Mouse (Mus musculus) spleen, adult 2 months (tissue): ENCODE measurements at regions not wholly inside any gene's neighbourhood (a gene's known extent, or its start where the extent isn't known, plus 50 kb on each side); places are given as distances from the start of the nearest gene placed in this dataset.

Experiments
- DNase-seq, 2 experiments: peaks; one replicate each; pipeline versions ENCODE4 v3.0.0 to v3.0.0-alpha.2; 2012 to 2021; ENCODE audit warnings: low spot score in 2 of 2, low read depth in 1 of 2
- H3K27ac ChIP-seq: fragments of 200-500 bp; 2 replicates; pipeline ENCODE4 v1.5.1; 2012; ENCODE audit warnings: low read length, inconsistent platforms; ENCODE audit not compliant: insufficient read depth
- H3K27me3 ChIP-seq: fragments of 200-500 bp; 2 replicates; pipeline ENCODE4 v1.6.1; 2012; ENCODE audit warnings: mild to moderate bottlenecking, moderate library complexity, low read length, inconsistent platforms; ENCODE audit not compliant: control insufficient read depth, insufficient read depth
- H3K36me3 ChIP-seq: fragments of 200-500 bp; 2 replicates; pipeline ENCODE4 v1.6.1; 2012; ENCODE audit warnings: mild to moderate bottlenecking, low read length, inconsistent platforms; ENCODE audit not compliant: control insufficient read depth, insufficient read depth
- H3K4me1 ChIP-seq: fragments of 200-500 bp; 2 replicates; pipeline ENCODE4 v1.6.1; 2011; ENCODE audit warnings: inconsistent platforms; ENCODE audit not compliant: control insufficient read depth, insufficient read depth, insufficient read length
- H3K4me3 ChIP-seq: fragments of 200-500 bp; 2 replicates; pipeline ENCODE4 v1.5.1; 2011; ENCODE audit warnings: mild to moderate bottlenecking, inconsistent platforms; ENCODE audit not compliant: insufficient read depth, insufficient read length; ENCODE audit errors: extremely low read depth
- CTCF ChIP-seq: fragments of 200-500 bp; IDR thresholded peaks from 2 replicates; pipeline ENCODE4 v1.5.1; 2011; ENCODE audit warnings: mild to moderate bottlenecking, inconsistent platforms; ENCODE audit not compliant: insufficient read depth, insufficient read length, insufficient replicate concordance; ENCODE audit errors: extremely low read depth
- POLR2A ChIP-seq: fragments of 200-500 bp; IDR thresholded peaks from 2 replicates; pipeline ENCODE4 v1.6.1; 2011; ENCODE audit warnings: low read depth, low read length, inconsistent platforms
- WGBS: fragments of 180-500 bp; shearing (Covaris S2); methylation state at CpG from one replicate; pipeline ENCODE4 v1.1.7; 2018; 5-methylcytosine and 5-hydroxymethylcytosine counted together

DNA sequence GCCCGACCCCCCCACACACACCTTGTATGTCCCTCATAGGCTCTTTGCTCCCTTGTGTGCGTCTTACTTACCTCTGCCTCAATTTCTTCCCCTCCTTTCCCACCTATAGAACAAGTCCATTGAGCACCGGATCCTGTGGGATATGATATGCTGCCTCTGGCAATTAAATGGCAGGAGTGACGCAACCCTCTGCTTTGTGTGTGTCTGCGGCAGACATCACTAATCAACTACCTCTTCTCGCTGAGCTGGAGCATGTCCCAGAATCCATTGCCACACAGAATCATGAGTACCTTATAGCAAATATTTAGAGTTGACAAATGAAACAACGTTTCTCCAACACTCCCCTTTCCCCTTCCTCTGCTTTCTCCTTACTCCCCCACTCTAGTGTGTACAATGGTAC is 397.3 kb upstream of the Tbx3 start:
- Histone ChIP-seq H3K27me3 (no peaks in the 10 kb centered on the region), H3K36me3 (no peaks in the 10 kb centered on the region), H3K27ac (no peak overlapping the region), H3K4me1 (no peaks in the 10 kb centered on the region), H3K4me3 (no peak overlapping the region)
- no peak for DNase-seq
- no peak for TF ChIP-seq POLR2A
- no peak for TF ChIP-seq CTCF
- 81% methylated on average over 7 of the region's 7 CpGs for WGBS

GRCm38 (mm10) chr5:119273615-119274014 is 396.9 kb upstream of the Tbx3 start:
- Histone ChIP-seq H3K4me1 (no peaks in the 10 kb centered on the region), H3K36me3 (no peaks in the 10 kb centered on the region), H3K27me3 (no peaks in the 10 kb centered on the region), H3K27ac (no peak overlapping the region), H3K4me3 (no peak overlapping the region)
- TF ChIP-seq POLR2A (no peak), CTCF (no peak)
- no peak for DNase-seq
- 92% methylated on average over 3 of the region's 3 CpGs for WGBS

- H3K36me3 ChIP-seq, result no peaks in the 10 kb centered on the region
- no peak overlapping the region for H3K27ac ChIP-seq
- 79% methylated on average over 7 of the region's 7 CpGs for WGBS
- no peaks in the 10 kb centered on the region for H3K4me1 ChIP-seq
- H3K27me3 ChIP-seq, result no peaks in the 10 kb centered on the region
- H3K4me3 ChIP-seq, result no peak overlapping the region
- DNase-seq, result no peak
- no peak for TF ChIP-seq POLR2A
- no peak for TF ChIP-seq CTCF
These were observed 395.5 kb upstream of the Tbx3 start for GRCm38 (mm10) chr5:119274817-119275494.

GRCm38 (mm10) chr5:119280146-119280545 is 390.3 kb upstream of the Tbx3 start:
- Histone ChIP-seq H3K36me3 (no peaks in the 10 kb centered on the region), H3K27me3 (no peaks in the 10 kb centered on the region), H3K27ac (no peak overlapping the region), H3K4me3 (no peak overlapping the region), H3K4me1 (no peaks in the 10 kb centered on the region)
- DNase-seq, result no peak
- TF ChIP-seq POLR2A, result no peak
- no peak for TF ChIP-seq CTCF
- 82% methylated on average over 6 of the region's 6 CpGs for WGBS

DNA sequence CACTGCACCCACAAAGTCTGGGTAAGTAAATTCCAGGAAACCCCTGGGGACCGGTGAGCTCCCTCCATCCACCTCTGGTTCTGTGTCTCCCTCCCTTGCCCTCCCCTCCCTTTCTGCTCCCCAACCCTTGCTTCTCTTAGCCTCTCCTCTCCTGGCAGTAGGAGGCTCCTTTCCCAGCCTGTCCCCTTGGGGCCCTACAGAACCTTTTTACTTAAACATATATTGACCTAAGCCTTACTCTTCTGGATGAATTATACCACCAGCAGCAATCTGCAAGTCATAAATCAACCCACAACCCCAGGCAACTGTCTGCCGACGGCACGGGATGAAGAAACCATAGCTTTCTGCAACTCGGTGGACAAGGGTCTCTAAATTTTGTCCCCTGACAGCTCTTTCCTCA is 380.7 kb upstream of the Tbx3 start:
- Histone ChIP-seq H3K27me3 (no peaks in the 10 kb centered on the region), H3K36me3 (no peaks in the 10 kb centered on the region), H3K27ac (no peak overlapping the region), H3K4me1 (no peaks in the 10 kb centered on the region), H3K4me3 (no peak overlapping the region)
- WGBS, result 36% methylated on average over 5 of the region's 5 CpGs
- TF ChIP-seq CTCF (no peak), POLR2A (no peak)
- DNase-seq, result no peak

GRCm38 (mm10) chr5:119292323-119292722 is 378.1 kb upstream of the Tbx3 start:
- WGBS, result 86% methylated on average over 9 of the region's 9 CpGs
- no peak overlapping the region for H3K4me3 ChIP-seq
- no peak overlapping the region for H3K27ac ChIP-seq
- no peaks in the 10 kb centered on the region for H3K36me3 ChIP-seq
- no peak for DNase-seq
- TF ChIP-seq CTCF (no peak), POLR2A (no peak)
- no peaks in the 10 kb centered on the region for H3K27me3 ChIP-seq
- H3K4me1 ChIP-seq, result no peaks in the 10 kb centered on the region

DNA sequence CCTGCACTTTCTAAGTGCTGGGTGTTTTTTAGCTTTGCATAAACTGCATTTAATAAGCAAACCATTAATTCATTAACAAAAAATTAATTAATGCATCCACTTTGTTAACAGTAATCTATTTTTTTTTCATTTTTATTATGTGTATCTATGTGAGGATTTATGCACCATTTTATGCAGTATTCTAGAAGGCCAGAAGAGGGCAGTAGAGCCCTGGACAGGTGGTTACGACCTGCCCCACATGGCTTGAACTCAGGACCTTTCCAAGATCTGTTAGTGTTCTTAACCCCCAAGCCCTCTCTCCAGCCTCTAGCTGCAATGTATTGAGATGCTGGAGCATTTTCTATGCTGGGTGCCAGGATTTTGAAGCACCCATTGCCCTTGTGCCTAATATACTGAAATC is 377.6 kb upstream of the Tbx3 start:
- TF ChIP-seq POLR2A (no peak), CTCF (no peak)
- Histone ChIP-seq H3K27me3 (no peaks in the 10 kb centered on the region), H3K4me1 (no peaks in the 10 kb centered on the region), H3K4me3 (no peak overlapping the region), H3K36me3 (no peaks in the 10 kb centered on the region), H3K27ac (no peak overlapping the region)
- WGBS, result 80% methylated on average over 1 of the region's 1 CpGs
- DNase-seq, result no peak
